Mouse (Mus musculus): ENCODE measurements around the gene Sema6d.

- TF ChIP-seq CTCF (IDR thresholded peaks at IDR 0.05; ENCODE audit: control insufficient read depth, insufficient read depth, insufficient read length) (no peak), USF1 (IDR thresholded peaks at IDR 0.05; ENCODE audit: low read depth) (no peak)
These were observed 518.8 kb downstream of the Sema6d start for GRCm38 (mm10) chr2:124608546-124608945.

Data from C2C12 (cell line).